Mouse (Mus musculus): Measurements from ENCODE around the gene Usp29. TPM values are rescaled to one million over a fixed set of nuclear protein-coding genes. Genes with fewer than 3 reads are reported as not detected.

The Usp29 gene
- not detected in 2 replicates for total RNA-seq (2014; fragmentation: Nextera tagmentation)
- not detected in 2 replicates for total RNA-seq (2017)

- ATAC-seq (replicated peaks; ENCODE audit: low FRiP score, low TSS enrichment, poor library complexity, severe bottlenecking), result peak; percentile 47; the same call in 1 of the 2 replicates
Measured at GRCm38 (mm10) chr7:6730241-6730640, at the start of gene Usp29, which contains the start of gene Peg3. TSS of gene Usp29 (plus strand) at chr7:6730578. TSS of gene Peg3 (minus strand) at chr7:6730431.

DNA sequence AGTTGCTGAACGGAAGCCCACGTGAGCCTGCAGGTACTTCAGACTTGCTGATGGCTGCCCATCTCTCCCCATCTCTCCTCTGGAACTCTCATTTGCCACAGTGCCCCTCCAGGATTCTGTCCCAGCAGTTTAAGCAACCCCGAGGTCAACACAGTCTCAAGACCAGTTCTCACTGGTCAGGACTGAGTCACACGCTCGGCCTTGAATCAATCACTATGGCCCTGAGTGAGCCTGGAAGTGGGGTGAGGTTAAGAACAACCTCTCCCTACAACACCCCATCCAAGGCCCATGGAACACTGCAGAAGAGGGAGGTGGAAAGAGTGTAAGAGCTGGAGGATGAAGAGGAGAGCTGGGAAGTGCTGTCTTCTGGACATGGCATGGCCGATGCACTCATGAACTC is 44.9 kb upstream of the Usp29 start:
- no peak for ATAC-seq (replicated peaks; ENCODE audit: low FRiP score, low TSS enrichment, poor library complexity, severe bottlenecking)

DNA sequence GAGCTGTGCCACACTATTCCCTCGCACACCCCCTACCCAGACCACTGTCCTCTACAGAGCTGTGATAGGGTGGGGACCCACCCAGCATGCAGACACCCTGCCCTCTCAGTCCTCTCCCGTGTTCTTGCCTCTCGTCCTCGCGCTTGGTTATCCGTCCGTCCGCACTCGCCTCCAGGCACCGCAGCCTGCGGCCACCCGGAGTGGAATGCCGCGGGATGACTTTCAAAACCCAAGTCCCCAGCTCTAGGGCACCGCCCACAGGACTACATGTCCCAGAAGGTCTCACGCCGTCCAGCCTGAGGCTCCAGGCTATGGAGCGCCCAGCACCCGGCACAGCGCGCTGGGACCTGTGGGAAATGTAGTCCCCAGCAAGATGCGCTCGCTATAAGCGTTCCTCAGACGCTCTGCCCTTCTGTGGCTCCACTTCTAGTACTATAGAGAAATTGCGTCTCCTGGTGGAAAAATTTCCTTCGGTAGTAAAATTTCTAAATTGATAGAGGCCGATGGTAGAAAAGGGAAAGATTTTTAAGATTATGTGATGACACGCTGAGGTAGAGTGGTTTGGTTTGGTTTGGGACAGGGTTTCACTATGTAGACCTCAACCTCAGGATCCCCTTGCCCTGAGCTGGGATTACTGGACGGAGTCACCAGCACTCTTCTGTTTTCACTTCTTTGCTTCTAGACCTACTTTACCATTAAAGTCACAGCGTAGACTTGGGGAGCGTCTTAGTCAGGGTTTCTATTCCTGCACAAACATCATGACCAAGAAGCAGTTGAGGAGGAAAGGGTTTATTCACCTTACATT is 33.9 kb upstream of the Usp29 start, which contains the start of gene Zim1:
TSS of gene Zim1 (minus strand) at position 210 of the 805 bp plus-strand sequence.
- no peak for ATAC-seq (replicated peaks; ENCODE audit: low FRiP score, low TSS enrichment, poor library complexity, severe bottlenecking)

GRCm38 (mm10) chr7:6699230-6699629 is 31.1 kb upstream of the Usp29 start:
- ATAC-seq (replicated peaks; ENCODE audit: low FRiP score, low TSS enrichment, poor library complexity, severe bottlenecking), result no peak

- no peak for ATAC-seq (replicated peaks; ENCODE audit: low FRiP score, low TSS enrichment, poor library complexity, severe bottlenecking)
Measured at GRCm38 (mm10) chr7:6707416-6708015, 22.9 kb upstream of the Usp29 start.

DNA sequence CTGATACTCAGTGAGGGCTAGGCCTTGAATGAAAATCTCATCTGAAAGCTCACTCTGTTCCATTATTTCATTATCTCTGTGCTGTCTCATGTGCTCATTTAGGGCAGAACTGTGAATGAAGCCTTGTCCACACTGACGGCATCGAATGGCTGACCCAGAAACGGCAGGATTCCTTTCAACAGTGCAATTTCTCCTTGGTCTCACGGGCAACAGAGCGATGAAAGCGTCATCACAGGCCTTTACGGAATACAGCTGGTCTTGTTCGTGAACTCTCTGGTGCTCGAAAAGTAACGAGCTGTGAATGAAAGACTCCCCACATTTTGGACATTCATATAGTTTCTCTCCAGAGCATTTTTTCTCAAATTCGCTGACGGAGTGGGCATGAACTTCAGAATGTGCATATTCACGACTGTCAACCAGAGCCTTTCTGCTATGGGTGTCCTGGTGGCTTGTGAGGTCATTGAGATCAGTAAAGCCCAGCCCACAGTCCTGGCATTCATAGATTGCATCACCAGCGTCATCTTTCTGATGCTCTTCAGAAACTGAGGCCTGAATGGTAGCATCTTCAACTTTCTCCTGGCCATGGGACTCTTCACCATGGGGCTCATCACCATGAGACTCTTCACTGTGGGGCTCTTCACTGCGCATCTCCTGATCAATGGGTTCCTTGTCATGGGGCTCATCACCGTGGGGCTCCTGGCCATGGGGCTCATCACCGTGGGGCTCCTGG is 21.8 kb upstream of the Usp29 start:
- ATAC-seq (replicated peaks; ENCODE audit: low FRiP score, low TSS enrichment, poor library complexity, severe bottlenecking), result no peak

DNA sequence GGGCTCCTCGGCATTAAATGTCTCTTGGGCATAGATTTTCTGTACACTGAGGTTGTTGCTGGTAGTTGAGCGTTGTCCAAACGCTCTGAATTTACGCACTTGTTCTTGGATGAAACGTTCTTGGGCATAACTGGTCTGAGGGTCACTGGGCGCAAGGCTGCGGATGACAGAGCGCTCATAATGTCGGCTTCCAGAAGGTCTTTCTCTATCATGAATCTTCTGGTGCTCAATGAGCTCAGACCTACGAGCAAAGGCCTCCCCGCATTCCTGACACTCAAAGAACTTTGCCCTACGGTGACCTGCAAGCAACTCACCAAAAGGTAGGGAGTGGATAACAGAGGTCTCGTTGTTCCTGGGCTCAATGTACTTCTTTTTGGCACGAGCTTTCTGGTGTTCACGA is 21.0 kb upstream of the Usp29 start:
- no peak for ATAC-seq (replicated peaks; ENCODE audit: low FRiP score, low TSS enrichment, poor library complexity, severe bottlenecking)

GRCm38 (mm10) chr7:6727351-6728121 is 2.8 kb upstream of the Usp29 start:
- ATAC-seq (replicated peaks; ENCODE audit: low FRiP score, low TSS enrichment, poor library complexity, severe bottlenecking), result no peak

GRCm38 (mm10) chr7:6728263-6728931 is 2.0 kb upstream of the Usp29 start:
- ATAC-seq (replicated peaks; ENCODE audit: low FRiP score, low TSS enrichment, poor library complexity, severe bottlenecking), result no peak

DNA sequence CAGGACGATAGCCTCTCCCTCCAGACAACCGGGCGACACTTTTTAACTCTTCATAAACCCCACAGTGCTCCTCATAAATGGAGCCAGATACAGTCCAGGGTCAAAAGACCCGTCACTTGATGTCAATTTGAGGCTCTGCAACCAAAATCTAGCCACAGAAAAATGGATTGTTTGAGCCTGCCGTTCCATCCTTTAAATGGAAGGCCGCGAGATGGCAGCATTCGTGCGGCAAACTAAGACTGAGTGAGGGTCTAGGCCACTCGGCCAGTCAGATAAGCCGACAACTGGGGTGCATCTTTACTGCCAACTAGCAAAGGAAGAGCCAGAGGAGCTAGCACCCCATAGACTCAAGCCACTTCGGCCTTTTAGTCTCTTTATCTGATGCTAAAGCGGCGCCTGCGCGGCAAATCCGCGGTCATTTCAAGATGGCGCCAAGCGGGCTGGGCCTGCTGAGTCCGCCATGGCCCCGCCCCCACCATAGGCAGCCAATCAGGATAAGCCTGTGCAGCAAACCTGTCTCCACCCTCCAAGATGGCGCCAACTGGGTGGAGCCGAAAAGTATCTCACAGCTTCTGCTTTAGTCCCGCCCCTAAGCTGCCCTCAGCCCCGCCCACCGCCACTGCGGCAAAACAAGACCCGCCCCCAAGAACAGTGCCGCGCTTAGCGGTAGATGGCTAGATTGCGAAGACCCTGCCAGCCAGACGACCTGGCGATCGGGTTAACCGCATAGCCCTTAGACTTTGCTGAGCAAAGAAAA is 1.1 kb upstream of the Usp29 start:
- peak; percentile 88 for ATAC-seq (replicated peaks; ENCODE audit: low FRiP score, low TSS enrichment, poor library complexity, severe bottlenecking)

GRCm38 (mm10) chr7:6730801-6731200 is 423 bp downstream of the Usp29 start:
- no peak for ATAC-seq (replicated peaks; ENCODE audit: low FRiP score, low TSS enrichment, poor library complexity, severe bottlenecking)

- no peak for ATAC-seq (replicated peaks; ENCODE audit: low FRiP score, low TSS enrichment, poor library complexity, severe bottlenecking)
Measured at GRCm38 (mm10) chr7:6731373-6731772, 995 bp downstream of the Usp29 start.

GRCm38 (mm10) chr7:6731930-6732329 is 1.6 kb downstream of the Usp29 start:
- ATAC-seq (replicated peaks; ENCODE audit: low FRiP score, low TSS enrichment, poor library complexity, severe bottlenecking), result no peak

GRCm38 (mm10) chr7:6736060-6736459 is 5.7 kb downstream of the Usp29 start:
- ATAC-seq (replicated peaks; ENCODE audit: low FRiP score, low TSS enrichment, poor library complexity, severe bottlenecking), result no peak

GRCm38 (mm10) chr7:6744281-6744904 is 14.0 kb downstream of the Usp29 start:
- ATAC-seq (replicated peaks; ENCODE audit: low FRiP score, low TSS enrichment, poor library complexity, severe bottlenecking), result no peak

GRCm38 (mm10) chr7:6749196-6749595 is 18.8 kb downstream of the Usp29 start:
- ATAC-seq (replicated peaks; ENCODE audit: low FRiP score, low TSS enrichment, poor library complexity, severe bottlenecking), result no peak

- ATAC-seq (replicated peaks; ENCODE audit: low FRiP score, low TSS enrichment, poor library complexity, severe bottlenecking), result no peak
Measured at GRCm38 (mm10) chr7:6753440-6753839, 23.1 kb downstream of the Usp29 start.

GRCm38 (mm10) chr7:6756777-6757291 is 26.5 kb downstream of the Usp29 start:
- ATAC-seq (replicated peaks; ENCODE audit: low FRiP score, low TSS enrichment, poor library complexity, severe bottlenecking), result no peak

Measured in megakaryocyte-erythroid progenitor cell, adult 5-6 weeks (primary cell).